Mouse (Mus musculus): ENCODE data around the gene 0610030E20Rik.
A peak's percentile ranks its signal among the peaks of the same experiment; 100 is the strongest.

Gene 0610030E20Rik

DNA sequence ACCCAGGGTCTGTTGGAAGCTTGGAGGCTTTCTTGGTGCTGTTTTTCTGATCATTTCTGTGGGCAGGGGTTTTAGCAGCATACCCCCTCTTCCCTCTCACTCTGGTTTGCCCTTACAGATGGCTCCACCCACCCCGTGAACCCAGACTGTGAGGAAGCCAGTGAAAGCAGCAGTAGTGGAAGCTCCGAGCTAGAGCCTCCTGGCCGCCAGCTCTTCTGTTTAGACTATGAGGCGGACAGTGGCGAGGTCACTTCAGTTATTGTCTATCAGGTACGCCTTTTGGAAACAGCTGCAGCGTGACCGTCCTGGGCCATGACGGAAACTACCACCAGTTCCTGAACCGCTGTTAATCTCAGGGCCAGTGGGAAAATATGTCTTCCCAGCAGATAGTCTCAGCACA, 1.3 kb downstream of the 0610030E20Rik start:
- no peak for DNase-seq (ENCODE audit: low spot score)

- DNase-seq (ENCODE audit: low spot score): no peak
These were observed 3.1 kb downstream of the 0610030E20Rik start for GRCm38 (mm10) chr6:72350214-72350613.

DNA sequence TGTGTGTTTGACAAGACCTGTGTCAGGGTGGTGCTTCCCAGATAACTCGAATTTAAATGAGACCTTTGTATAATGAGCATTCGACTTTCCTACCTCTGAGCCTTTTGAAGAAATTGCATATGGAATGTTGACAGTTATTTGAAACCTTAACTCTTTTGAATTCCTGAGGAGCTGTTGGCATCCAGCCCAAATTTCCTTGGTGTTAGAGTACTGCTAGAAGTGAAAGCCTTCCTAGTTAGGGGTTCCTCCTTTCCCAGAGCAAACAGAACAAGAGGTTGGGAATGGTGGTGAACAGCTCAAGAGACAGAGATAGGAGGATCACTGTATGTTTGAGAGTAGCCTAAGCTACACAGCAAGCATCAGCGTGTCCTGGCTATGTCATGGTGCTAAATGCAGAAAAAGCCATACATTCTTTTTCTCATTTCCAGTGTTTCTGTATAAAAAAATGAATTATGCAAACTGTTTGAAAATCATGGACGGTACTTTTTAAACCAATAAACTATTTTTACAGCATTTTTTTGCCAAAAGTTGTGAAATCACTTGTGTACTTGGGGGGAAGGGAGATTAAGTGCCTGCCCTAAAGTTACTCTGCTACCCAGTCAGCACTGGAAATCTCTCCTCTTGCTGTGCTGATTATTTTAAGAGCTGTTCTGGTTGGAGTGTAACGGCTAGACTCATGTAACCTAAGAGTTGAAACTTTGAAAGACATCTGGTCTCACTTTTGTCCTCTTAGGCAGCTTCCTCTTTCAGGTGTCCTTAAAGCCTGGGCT, 5.7 kb downstream of the 0610030E20Rik start:
- no peak for DNase-seq (ENCODE audit: low spot score)

- DNase-seq (ENCODE audit: low spot score): no peak
These were observed 6.9 kb downstream of the 0610030E20Rik start for GRCm38 (mm10) chr6:72354025-72354424.

DNA sequence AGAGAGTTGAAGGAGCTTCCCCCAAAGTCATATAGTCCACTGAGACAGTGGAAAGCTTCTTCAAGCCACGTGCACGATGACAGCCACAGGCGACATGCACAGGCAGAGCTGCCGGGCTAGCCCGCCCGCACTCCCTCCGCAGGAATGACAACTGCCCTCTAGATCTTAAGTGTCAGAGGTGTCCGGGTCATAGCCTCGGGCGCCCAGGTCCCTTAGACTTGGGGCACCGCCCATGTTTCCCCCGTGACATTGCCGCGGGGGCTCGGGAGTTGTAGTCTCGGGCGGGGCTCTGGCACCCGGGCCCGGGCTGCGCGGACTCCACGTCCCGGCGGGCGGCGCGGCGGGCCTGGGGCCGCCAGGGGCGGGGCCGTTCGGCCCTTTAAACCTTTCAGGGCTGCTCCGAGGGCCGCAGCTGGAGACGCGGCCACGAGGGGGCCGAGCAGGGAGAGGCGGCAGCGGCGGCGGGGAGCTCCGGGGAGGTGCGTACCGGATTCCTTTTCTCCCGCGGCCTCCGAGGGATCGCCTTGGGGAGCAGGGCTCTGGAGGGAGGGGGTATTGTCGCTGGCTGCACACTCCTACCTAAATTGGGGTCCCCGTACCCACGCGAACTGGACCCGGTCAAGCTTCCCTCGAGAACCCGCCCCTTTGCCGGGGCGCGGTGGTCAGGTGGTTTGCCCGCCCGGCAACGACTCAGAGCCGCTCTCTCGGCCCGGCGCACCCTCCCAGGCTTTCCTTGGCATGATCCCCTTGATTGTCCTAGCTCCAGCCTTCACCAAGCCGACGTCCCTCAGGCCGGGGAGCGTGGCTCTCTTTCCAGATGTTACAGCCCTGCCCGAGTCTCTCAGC, 8.2 kb downstream of the 0610030E20Rik start, which contains the start of gene Tmem150a:
TSS of gene Tmem150a (plus strand) at position 382 of the 846 bp plus-strand sequence.
- peak; percentile 78 for DNase-seq (ENCODE audit: low spot score)

DNA sequence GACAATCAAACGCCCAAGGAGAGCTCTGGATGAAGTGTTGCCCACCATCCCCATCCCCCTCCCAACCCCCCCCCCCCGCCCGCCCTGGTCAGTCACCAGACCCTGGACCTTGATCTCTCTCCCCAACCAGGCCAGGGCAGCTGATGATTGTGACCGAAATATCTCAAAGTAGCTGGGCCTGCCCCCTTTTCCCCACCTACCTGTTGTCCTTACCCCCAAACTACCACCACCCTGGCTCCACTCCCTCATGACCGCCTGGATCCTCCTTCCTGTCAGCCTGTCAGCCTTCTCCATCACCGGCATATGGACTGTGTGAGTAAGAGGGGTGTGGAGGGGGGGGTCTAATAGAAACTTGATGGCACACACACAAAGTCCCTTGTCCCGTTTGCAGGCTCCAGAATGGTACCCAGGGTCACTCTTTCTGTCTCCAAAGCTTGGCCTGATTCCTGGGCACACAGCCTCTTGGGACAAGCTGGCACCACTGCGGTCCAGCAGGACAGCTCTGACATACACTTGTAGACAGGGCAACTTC, 8.9 kb downstream of the 0610030E20Rik start:
- DNase-seq (ENCODE audit: low spot score): no peak

DNA sequence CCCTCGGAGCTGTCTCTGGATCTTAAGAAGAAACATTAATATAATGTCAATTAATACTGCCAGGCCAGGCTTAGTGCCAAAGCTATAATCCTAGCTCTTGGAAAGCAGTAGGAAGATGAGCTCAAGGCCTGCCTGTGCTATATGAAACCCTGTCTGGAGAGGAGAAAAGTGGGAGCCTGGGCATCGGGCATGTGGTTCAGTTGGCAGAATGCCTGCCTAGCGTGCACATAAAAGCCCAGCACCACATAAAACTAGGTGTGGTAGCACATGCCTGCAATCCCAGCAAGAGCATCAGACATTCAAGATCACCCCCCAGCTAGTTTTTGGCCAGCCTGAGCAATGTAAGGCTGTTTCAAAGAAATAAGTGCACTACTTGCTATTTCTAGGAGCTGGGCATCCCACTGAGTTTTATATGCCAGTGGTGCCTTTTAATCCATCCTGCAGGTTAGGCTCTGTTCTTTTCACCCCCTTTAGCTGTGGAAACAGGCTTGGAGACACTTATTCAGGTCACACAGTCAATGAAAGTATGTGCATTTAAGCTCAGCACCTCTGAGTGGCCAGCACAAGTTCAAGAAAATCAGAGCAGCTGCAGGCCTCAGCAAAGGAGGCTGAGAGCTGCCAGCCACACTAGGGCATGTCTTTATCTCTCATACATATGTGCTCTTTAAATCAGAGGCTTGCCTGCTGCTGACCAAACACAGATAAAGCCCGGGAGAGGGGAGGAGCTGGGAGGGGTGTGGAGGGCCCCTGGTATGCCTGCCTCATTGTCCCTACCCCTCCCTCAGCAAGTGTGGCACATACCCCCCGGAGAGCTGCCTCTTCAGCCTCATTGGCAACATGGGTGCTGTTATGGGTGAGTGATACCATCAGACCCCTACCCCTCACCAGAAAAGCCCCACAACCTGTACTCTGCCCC, 10.3 kb downstream of the 0610030E20Rik start:
- DNase-seq (ENCODE audit: low spot score): no peak

- DNase-seq (ENCODE audit: low spot score): no peak
These were observed 11.1 kb downstream of the 0610030E20Rik start for GRCm38 (mm10) chr6:72358086-72358764.

GRCm38 (mm10) chr6:72359343-72359742, 12.2 kb downstream of the 0610030E20Rik start:
- DNase-seq (ENCODE audit: low spot score): no peak

- peak; percentile 54 for DNase-seq (ENCODE audit: low spot score)
These were observed 12.9 kb downstream of the 0610030E20Rik start for GRCm38 (mm10) chr6:72359891-72360598.

GRCm38 (mm10) chr6:72360599-72360935, 13.4 kb downstream of the 0610030E20Rik start:
- DNase-seq (ENCODE audit: low spot score): no peak

DNA sequence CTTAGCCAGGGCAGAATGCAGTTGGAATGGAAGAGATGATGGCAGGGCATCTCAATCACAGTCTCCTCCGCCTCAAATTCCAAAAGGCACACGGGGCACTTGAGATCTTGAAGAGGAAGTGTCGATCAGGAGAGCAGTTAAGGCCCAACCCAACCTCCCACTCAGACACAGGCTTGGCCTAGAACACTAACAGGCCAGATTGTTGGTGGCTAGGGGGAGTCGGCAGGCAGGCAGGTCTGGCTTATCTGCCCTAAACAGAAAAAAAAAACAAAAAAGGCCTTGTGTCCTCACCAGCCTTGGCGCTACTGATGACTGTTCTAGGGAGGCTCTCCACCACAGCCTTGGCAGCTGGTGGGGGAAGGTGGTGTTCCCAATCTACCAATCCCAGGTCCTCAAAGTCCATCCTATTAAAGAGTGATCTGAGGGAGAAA, 14.0 kb downstream of the 0610030E20Rik start:
- peak; percentile 78 for DNase-seq (ENCODE audit: low spot score)

DNA sequence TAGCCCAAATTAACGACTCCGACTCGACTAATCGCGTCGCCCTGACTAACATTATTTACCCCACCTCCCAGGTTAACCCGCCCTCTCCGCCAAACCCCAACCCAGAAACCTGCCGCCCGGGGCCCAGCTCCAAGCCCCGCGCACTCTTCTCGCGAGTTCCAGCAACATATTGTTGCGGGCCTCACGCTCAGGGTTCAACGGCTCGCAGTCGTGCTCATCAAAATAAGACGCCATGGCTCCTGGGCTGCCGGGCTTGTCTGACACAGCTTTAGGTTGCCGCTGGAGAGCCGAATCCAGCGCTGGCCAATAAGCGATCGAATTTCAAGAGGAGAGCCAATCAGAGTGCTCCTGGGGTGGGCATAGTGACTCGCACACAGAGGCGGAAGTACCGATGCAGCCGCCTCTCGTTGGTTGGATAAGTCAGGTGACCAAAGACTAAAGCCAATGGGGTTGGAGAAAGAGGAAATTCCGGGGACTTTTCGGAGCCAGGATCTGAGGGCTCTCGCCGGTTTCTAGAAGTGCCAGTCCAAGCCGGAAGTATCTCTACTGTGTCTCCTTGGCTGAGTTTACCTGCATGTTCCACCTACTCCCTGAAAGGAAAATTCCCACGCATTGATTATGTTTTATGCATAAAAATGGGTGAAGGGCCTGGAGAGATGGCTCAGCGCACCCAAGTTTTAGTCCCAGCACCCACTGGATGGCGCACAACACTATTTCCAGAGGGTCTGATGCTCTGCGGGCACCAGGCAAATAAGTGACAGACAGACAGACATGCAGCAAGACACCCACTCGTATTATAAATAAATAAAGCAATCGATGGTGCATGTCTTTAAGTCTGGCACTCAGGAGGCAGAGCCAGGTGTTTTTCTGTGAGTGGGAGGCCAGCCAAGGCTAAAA, 15.3 kb downstream of the 0610030E20Rik start:
- DNase-seq (ENCODE audit: low spot score): peak; percentile 97

DNA sequence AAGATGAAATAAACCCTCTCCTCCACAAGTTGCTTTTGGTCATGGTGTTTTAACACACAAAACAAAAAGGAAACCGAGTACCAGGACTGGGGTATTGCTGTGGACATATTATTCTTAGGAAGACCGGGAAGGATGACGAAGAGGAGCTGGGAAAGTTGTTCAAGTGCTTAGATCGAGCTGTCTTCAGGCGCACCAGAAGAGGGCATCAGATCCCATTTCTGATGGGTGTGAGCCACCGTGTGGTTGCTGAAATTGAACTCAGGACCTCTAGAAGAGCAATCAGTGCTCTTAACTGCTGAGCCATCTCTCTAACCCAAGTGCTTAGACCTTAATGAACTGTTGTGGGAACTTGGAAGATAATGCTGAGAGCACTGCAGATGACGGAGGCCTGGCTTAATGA, 16.9 kb downstream of the 0610030E20Rik start:
- no peak for DNase-seq (ENCODE audit: low spot score)

DNA sequence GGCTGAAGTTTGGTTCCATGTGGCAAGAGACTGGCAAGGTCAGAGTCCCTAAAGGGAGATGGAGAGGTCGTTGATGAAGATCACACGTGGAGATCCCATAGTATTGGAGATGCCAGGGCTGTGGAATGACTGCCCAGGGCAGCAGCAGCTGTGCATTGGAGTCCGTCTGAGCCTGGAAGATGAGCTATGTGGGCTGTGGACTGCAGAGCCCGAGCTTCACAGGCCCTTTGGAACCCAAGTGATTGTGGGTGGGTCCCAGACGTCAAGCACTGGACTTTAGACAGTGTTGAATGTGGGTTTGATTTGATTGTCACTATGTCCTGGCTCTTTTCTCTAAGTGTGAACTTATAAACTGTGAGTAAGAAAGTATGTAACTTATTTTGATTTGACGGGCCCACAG, 17.9 kb downstream of the 0610030E20Rik start:
- no peak for DNase-seq (ENCODE audit: low spot score)

GRCm38 (mm10) chr6:72366304-72366703, 19.2 kb downstream of the 0610030E20Rik start:
- DNase-seq (ENCODE audit: low spot score): no peak

GRCm38 (mm10) chr6:72366844-72367443, 19.8 kb downstream of the 0610030E20Rik start, which contains the start of gene Rnf181:
TSS of gene Rnf181 (minus strand) at chr6:72366956.
- DNase-seq (ENCODE audit: low spot score): no peak

GRCm38 (mm10) chr6:72367460-72367974, 20.4 kb downstream of the 0610030E20Rik start:
- no peak for DNase-seq (ENCODE audit: low spot score)

- no peak for DNase-seq (ENCODE audit: low spot score)
These were observed 22.4 kb downstream of the 0610030E20Rik start for GRCm38 (mm10) chr6:72369557-72369956.

All from testis, postnatal 14 days (tissue).